Mouse (Mus musculus) embryonic facial prominence, embryonic 11.5 days (tissue): ENCODE results near the gene Tmem245. TPM values are rescaled to one million over a fixed set of nuclear protein-coding genes. Genes with fewer than 3 reads are reported as not detected.

ENCODE experiments used
- ATAC-seq: fragments of 200-750 bp; cut with Nextera tagmentation; replicated peaks from 2 replicates; pipeline ENCODE4 v1.8.0; 2017; ENCODE audit warnings: low read depth; ENCODE audit not compliant: insufficient number of reproducible peaks, low FRiP score, low TSS enrichment
- DNase-seq: peaks from one replicate; pipeline ENCODE4 v3.0.0-alpha.2; 2015; ENCODE audit warnings: low spot score
- H3K27ac ChIP-seq: fragments of 300-500 bp; sonication (generic); replicated peaks from 2 replicates; pipeline ENCODE4 v1.5.1; 2014; ENCODE audit warnings: mild to moderate bottlenecking, low read depth, low read length, control low read depth
- H3K27me3 ChIP-seq: fragments of 300-500 bp; sonication (generic); 2 replicates; pipeline ENCODE4 v1.6.1; 2014; ENCODE audit warnings: mild to moderate bottlenecking, low read length, moderate library complexity, mixed read lengths; ENCODE audit not compliant: control insufficient read depth, insufficient read depth
- H3K36me3 ChIP-seq: fragments of 300-500 bp; sonication (generic); replicated peaks from 2 replicates; pipeline ENCODE4 v1.6.1; 2014; ENCODE audit warnings: low read depth, mild to moderate bottlenecking, low read length, moderate library complexity, mixed read lengths; ENCODE audit not compliant: control insufficient read depth, insufficient read depth
- H3K4me1 ChIP-seq: fragments of 300-500 bp; sonication (generic); 2 replicates; pipeline ENCODE4 v1.6.1; 2014; ENCODE audit warnings: low read length, mixed read lengths; ENCODE audit not compliant: control insufficient read depth, insufficient read depth
- H3K4me2 ChIP-seq: fragments of 300-500 bp; sonication (generic); 2 replicates; pipeline ENCODE4 v1.6.1; 2014; ENCODE audit warnings: low read depth, mild to moderate bottlenecking, control low read depth, low read length, moderate library complexity
- H3K4me3 ChIP-seq: fragments of 300-500 bp; sonication (generic); 2 replicates; pipeline ENCODE4 v1.5.1; 2014; ENCODE audit warnings: low read depth, low read length, control low read depth
- H3K9ac ChIP-seq: fragments of 300-500 bp; sonication (generic); replicated peaks from 2 replicates; pipeline ENCODE4 v1.6.1; 2014; ENCODE audit warnings: mild to moderate bottlenecking, control low read depth, low read length
- H3K9me3 ChIP-seq: fragments of 300-500 bp; sonication (generic); replicated peaks from 2 replicates; pipeline ENCODE4 v1.6.1; 2016; ENCODE audit warnings: mild to moderate bottlenecking, low read length, inconsistent platforms, mixed read lengths; ENCODE audit not compliant: control insufficient read depth
- WGBS: fragments of 180-500 bp; shearing (Covaris S2); extraction: QIAGEN DNeasy Blood & Tissue Kit; methylation state at CpG from one replicate; pipeline ENCODE4 v1.1.7; 2014; 5-methylcytosine and 5-hydroxymethylcytosine counted together
- polyA plus RNA-seq: library from polyadenylated mRNA; unstranded; fragments of >200 nt; fragmentation: Nextera tagmentation; extraction: Ambion mirVana; gene quantifications from 2 replicates; pipeline ENCODE4 v1.2.1, GENCODE M21; 2014

The Tmem245 gene
- 5.4 and 6.1 TPM in 2 replicates for polyA plus RNA-seq

DNA sequence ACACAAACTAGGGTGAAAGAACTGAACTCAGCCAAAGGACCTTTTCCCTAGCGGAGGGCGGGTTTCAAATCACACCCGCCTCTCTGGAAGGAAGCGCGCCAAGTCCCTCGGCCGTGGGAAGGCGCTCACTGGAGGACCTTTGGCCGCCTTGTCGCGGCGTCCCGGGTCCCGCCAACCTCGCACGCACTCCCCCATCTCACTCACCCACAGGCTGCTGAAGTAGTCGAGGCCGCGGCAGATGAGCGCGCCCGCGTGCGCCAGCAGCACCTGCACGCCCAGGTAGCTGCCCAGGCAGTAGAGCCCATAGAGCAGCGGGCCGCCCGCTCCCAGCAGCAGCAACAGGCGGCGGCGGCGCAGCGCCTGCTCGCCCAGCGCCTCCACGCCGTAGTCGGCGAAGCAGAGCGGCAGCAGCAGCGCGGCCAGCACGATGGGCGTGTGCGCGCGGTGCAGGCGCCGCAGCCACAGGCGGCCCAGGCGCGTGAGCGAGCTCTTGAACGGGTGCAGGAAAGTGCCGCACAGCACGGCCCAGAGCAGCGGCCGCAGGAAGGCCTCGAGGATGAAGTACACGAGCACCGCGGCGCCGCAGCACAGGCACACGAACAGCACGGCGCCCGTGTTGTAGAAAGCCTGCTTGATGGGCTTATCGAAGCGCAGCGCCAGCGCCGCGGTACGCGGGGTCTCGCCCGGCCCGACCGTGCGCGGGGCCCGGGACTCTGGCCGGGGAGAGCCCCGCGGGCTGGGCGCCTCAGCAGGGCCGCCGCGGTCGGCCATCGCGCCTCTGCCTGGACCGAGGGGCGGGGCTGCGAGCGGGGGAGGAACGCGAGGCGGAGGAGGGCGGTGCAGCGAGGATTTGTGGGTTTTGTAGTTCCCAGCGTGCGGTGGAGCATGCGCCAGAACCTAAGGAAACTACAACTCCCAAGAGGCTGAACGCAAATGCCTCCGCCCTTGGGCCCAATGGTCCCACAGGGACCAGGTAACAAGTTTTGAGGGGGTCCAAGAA lies at the start of gene Tmem245:
Gene Tmem245, minus strand, starts transcription at position 797 of the 1,000 bp plus-strand sequence.
- under 1% methylated on average over 102 of the region's 107 CpGs for WGBS
- Histone ChIP-seq H3K4me2 (peak within 1 kb of the TSS; percentile 84), H3K27ac (peak within 1 kb of the TSS; percentile 82), H3K36me3 (no peaks in the 10 kb centered on the region), H3K9ac (peak within 1 kb of the TSS; percentile 88), H3K4me1 (peaks cover 5% of the 10 kb centered on the region), H3K9me3 (no peaks in the 10 kb centered on the region), H3K4me3 (peak within 1 kb of the TSS; percentile 93), H3K27me3 (no peaks in the 10 kb centered on the region)
- peak; percentile 90 for ATAC-seq
- peak; percentile 97 for DNase-seq

DNA sequence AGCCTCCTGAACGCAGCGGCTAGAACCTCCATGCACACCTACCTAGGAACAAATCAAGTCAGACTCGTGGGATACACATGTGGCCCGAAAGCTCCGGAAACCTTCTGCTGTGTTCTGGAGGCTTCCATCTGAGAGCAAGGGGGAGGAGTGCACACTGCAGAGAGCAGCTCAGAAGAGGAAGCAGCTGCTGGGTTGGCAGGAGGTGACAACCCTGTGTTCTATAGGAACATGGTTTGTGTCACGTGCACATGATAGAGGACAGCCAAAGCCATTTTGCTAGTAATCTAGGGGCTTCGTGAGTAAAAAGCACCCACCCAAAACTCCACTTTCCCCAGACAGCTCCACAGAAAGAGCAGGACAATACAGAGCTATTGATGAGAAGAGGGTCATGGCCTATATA lies 46.1 kb upstream of the Tmem245 start:
- 85% methylated on average over 7 of the region's 7 CpGs for WGBS
- H3K27ac ChIP-seq = no peak overlapping the region
- no peaks in the 10 kb centered on the region for H3K36me3 ChIP-seq
- H3K4me1 ChIP-seq = no peaks in the 10 kb centered on the region; the same call in 1 of the 2 replicates
- no peak overlapping the region for H3K9ac ChIP-seq
- H3K9me3 ChIP-seq = no peaks in the 10 kb centered on the region
- DNase-seq = no peak
- H3K4me3 ChIP-seq = no peak overlapping the region
- no peak for ATAC-seq
- peaks cover 13% of the 10 kb centered on the region for H3K27me3 ChIP-seq
- H3K4me2 ChIP-seq = no peak overlapping the region

DNA sequence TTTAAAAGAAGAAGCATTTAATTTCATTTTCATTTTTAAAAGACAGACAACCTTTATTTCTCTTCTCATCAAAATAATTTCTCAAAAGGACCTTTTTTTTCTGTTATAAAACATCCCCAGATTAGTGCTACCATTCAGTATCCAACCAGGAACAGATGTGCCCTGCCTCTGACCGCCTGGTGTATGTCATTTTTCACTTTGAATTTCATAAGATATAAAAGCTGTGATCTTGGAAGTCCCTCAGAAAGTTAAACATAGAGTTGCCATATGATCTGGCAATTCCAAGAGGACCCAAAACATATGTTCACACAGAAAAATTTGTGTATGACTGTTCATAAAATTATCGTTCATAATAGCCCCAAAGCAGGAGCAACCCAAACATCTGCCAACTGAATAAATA lies 44.7 kb upstream of the Tmem245 start:
- Histone ChIP-seq H3K4me2 (no peak overlapping the region), H3K27ac (no peak overlapping the region), H3K9me3 (no peaks in the 10 kb centered on the region), H3K27me3 (peaks cover 13% of the 10 kb centered on the region), H3K4me1 (no peaks in the 10 kb centered on the region; the same call in 1 of the 2 replicates), H3K36me3 (no peaks in the 10 kb centered on the region), H3K4me3 (no peak overlapping the region), H3K9ac (no peak overlapping the region)
- ATAC-seq (no peak), DNase-seq (no peak)
- WGBS = 64% methylated on average over 2 of the region's 2 CpGs

DNA sequence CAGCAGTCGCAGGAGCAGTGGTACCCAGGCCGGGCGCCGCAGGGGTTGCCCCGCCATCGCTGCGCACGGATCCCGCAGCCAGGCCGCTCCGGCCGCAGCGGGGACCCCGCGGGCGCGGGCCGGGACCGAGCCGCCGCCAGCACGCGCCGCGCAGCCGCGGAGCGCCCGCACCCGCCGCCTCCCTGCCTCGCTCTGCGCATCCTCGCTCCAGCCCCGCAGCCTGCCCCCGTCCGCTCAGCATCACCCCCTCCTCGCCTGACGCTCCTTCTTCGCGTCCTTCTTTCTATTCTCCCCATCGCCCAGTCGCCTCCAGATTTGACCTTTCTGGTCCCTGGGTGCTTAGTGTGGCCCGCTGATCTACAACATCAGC lies 43.0 kb upstream of the Tmem245 start, which contains the start of gene Frrs1l:
Gene Frrs1l, minus strand, starts transcription at position 177 of the 370 bp plus-strand sequence.
- Histone ChIP-seq H3K36me3 (no peaks in the 10 kb centered on the region), H3K27ac (no peak within 1 kb of the TSS), H3K9me3 (no peaks in the 10 kb centered on the region), H3K4me3 (peak within 1 kb of the TSS; percentile 74), H3K4me2 (peak within 1 kb of the TSS; percentile 99), H3K4me1 (no peaks in the 10 kb centered on the region; the same call in 1 of the 2 replicates), H3K9ac (peak within 1 kb of the TSS; percentile 77), H3K27me3 (peaks cover 13% of the 10 kb centered on the region)
- 0 out of 2 replicates have a peak, but pooled peaks have one; percentile 65 for ATAC-seq
- WGBS = 0% methylated on average over 21 of the region's 44 CpGs
- peak; percentile 41 for DNase-seq

DNA sequence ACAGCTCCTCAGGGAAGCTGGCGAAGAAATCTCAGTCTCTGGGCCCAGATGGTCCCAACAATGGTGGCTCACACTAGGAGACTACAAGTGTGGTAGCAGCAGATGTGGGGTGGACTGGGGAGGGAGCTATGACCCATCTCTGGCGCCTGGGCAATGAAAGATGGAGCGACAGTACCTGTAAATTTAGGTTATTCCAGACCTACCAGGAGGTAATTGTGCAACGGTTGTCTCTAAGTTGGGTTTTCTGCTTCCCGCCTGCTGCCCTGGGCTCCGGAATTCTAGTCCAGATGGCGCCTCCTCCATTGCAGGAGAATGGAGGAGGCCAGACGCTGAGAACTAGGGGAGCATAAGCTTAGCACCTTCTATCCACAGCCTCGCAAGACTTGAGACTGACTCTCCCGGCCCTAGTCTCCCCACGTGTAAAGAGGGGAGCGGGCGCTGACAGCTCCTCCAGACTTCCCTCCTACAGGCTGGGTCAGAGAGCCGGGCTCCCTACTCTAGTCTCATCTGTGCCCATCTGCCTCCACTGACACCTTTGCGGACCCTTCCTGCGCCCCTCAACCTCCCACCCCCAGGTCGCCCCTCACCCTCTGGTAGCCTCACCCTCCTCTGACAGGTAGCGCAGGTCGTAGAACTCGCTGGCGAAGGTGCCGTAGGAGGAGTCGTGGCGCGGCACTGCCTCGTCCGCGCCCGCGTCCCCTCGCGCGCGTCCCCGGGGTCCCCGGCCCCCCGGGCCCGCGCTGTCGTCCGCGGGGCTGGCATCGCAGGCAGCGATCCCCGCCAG lies 42.4 kb upstream of the Tmem245 start:
- Histone ChIP-seq H3K4me2 (peak overlapping the region; percentile 99), H3K27me3 (peaks cover 13% of the 10 kb centered on the region), H3K9me3 (no peaks in the 10 kb centered on the region), H3K9ac (peak overlapping the region; percentile 77), H3K36me3 (no peaks in the 10 kb centered on the region), H3K27ac (no peak overlapping the region), H3K4me1 (no peaks in the 10 kb centered on the region; the same call in 1 of the 2 replicates), H3K4me3 (peak overlapping the region; percentile 74)
- DNase-seq (peak; percentile 31), ATAC-seq (peak; percentile 70)
- 1% methylated on average over 41 of the region's 45 CpGs for WGBS

DNA sequence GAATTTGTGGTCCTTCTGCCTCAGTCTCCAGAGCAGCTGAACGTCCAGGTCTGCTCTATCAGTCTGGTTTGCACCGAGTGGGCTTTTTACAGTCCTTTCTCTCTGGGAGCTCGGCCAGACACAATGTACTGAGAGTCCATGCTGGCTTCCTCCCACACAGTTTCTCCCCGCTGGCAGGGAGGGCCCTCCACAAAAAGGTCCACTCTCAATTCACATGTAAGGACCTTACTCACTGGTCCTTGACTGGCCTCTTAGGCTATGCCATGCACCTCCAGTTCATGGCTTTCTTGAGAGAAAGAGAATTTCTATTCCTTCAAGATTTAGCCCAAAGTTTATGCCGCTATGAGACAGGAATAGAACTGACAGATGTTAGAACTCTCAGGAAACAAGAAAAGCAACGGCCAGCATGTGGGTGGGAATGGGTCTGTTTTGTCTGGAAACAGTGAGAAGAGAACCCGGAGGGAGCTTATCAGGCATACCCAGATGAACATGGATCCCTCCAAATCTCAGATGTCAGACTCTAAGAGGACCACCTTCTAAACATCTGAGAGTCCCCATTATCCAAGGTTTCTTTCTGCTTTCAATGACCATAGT lies 18.4 kb upstream of the Tmem245 start:
- no peaks in the 10 kb centered on the region for H3K36me3 ChIP-seq
- no peak for DNase-seq
- no peaks in the 10 kb centered on the region for H3K9me3 ChIP-seq
- H3K4me1 ChIP-seq = no peaks in the 10 kb centered on the region
- ATAC-seq = no peak
- no peak overlapping the region for H3K27ac ChIP-seq
- 69% methylated on average over 7 of the region's 7 CpGs for WGBS
- H3K4me3 ChIP-seq = no peak overlapping the region
- no peak overlapping the region for H3K9ac ChIP-seq
- no peak overlapping the region for H3K4me2 ChIP-seq
- no peaks in the 10 kb centered on the region for H3K27me3 ChIP-seq

DNA sequence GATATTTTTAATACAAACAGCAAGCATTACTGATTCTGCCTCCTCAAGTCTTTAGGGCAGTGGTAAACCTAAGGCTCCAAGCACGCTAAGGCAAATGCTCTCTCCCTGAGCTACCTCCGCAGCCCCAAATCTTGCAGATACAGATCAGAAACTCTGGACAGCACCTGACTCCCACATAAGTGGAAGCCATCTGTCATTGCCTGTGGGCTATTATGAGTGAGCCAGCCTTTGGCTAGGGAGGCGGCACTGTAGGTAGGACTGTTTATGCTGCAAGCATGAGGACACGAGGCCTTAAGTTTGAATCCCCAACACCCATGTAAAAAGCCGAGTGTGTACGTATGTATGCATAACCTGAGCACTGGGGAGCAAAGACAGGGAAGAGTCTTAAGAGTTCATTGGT lies 16.4 kb upstream of the Tmem245 start:
- H3K36me3 ChIP-seq = no peaks in the 10 kb centered on the region
- ATAC-seq (no peak), DNase-seq (no peak)
- no peak overlapping the region for H3K4me3 ChIP-seq
- no peaks in the 10 kb centered on the region for H3K9me3 ChIP-seq
- no peaks in the 10 kb centered on the region for H3K4me1 ChIP-seq
- 89% methylated on average over 6 of the region's 6 CpGs for WGBS
- H3K4me2 ChIP-seq = no peak overlapping the region
- H3K27me3 ChIP-seq = no peaks in the 10 kb centered on the region
- no peak overlapping the region for H3K27ac ChIP-seq
- H3K9ac ChIP-seq = no peak overlapping the region
